Mouse (Mus musculus): Measurements from ENCODE around the gene Mob3a.

DNA sequence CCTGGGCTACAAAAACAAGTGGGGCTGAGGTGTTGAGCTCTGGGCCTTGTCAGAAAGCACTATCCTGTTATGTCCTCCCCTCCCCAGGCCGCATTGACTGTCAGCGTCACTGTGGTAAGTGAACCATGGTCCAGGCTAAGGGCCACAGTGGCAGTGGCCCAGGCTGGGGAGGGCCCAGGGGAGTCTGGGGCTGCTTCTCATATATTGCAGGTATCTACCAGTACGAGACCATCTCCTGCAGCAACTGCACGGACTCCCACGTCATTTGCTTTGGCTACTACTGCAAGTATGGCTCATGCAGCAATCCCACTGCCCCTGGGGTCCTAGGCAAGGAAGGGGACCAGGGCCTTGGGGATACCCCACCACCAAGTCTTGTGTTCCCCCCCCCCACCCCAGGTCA, 1.9 kb upstream of the Mob3a start:
- no peak for TF ChIP-seq CTCF (conservative IDR thresholded peaks at IDR 0.05; ENCODE audit: insufficient read depth, insufficient read length, low read depth, low read length)
- TF ChIP-seq POLR2A (IDR thresholded peaks at IDR 0.05; ENCODE audit: low read depth, low read length): no peak
